Mouse (Mus musculus) layer of hippocampus, postnatal 10 days (tissue): ENCODE results near the gene Vwa1. TPM values are rescaled to one million over a fixed set of nuclear protein-coding genes. Genes with fewer than 3 reads are reported as not detected.
"Not testable (repeated sequence)": the region's sequence is repeated elsewhere in the genome, so short reads cannot be mapped to it uniquely, and the experiment has no call there.

Source experiments
- DNase-seq, 2 experiments: peaks; one replicate each; pipeline ENCODE4 v3.0.0; 2021; ENCODE audit warnings: low spot score in 2 of 2
- long read RNA-seq: library from polyadenylated mRNA; stranded (forward); transcript quantifications from one replicate; pipeline ENCODE4 v2.0.0, GENCODE M21; 2023
- total RNA-seq, 2 experiments: library from RNA; stranded (reverse); gene quantifications; 2 replicates each; pipeline ENCODE4 v1.2.3; 2021

The Vwa1 gene
- 10 to 100 TPM; 16.3 to 18.2 TPM for total RNA-seq
- long read RNA-seq, transcript Vwa1-201 (4 exons, 3,623 nt) = major isoform, 45 of 52 reads
- long read RNA-seq, partial matches to known transcripts = 1 of 52 reads
- long read RNA-seq, other reads (novel, unspliced or antisense) = 6 of 52 reads

- peak; percentile 78 to 82 for DNase-seq
These were observed at the start of gene Vwa1 for GRCm38 (mm10) chr4:155774280-155774754. TSS of gene Vwa1 (minus strand) at chr4:155774698.

- DNase-seq = no peak
These were observed 48.9 kb upstream of the Vwa1 start for GRCm38 (mm10) chr4:155823443-155823842.

GRCm38 (mm10) chr4:155821025-155821424 is 46.5 kb upstream of the Vwa1 start:
- DNase-seq = no peak

GRCm38 (mm10) chr4:155817533-155817932 is 43.0 kb upstream of the Vwa1 start:
- DNase-seq = no peak

GRCm38 (mm10) chr4:155812665-155813181 is 38.2 kb upstream of the Vwa1 start:
- peak; percentile 33 to 48 for DNase-seq

GRCm38 (mm10) chr4:155811929-155812664 is 37.6 kb upstream of the Vwa1 start, which contains the start of gene Ccnl2:
TSS of gene Ccnl2 (plus strand) at chr4:155812489.
- peak; percentile 89 to 92 for DNase-seq

- no peak for DNase-seq
These were observed 33.3 kb upstream of the Vwa1 start for GRCm38 (mm10) chr4:155807841-155808240.

GRCm38 (mm10) chr4:155803340-155804041 is 29.0 kb upstream of the Vwa1 start:
- DNase-seq = peak; percentile 99 to 100

- DNase-seq = no peak
These were observed 28.3 kb upstream of the Vwa1 start, which contains the start of gene Mrpl20 for GRCm38 (mm10) chr4:155802741-155803339. TSS of gene Mrpl20 (plus strand) at chr4:155802878.

- DNase-seq = no peak
These were observed 27.6 kb upstream of the Vwa1 start for GRCm38 (mm10) chr4:155802075-155802474.

GRCm38 (mm10) chr4:155793730-155794129 is 19.2 kb upstream of the Vwa1 start:
- no peak for DNase-seq

- no peak for DNase-seq
These were observed 16.9 kb upstream of the Vwa1 start for GRCm38 (mm10) chr4:155791240-155791933.

GRCm38 (mm10) chr4:155790650-155791161 is 16.2 kb upstream of the Vwa1 start:
- no peak for DNase-seq

GRCm38 (mm10) chr4:155790021-155790489 is 15.6 kb upstream of the Vwa1 start, which contains the start of gene Ankrd65:
TSS of gene Ankrd65 (plus strand) at chr4:155790439.
- DNase-seq = no peak

- not testable (repeated sequence) for DNase-seq
These were observed 14.3 kb upstream of the Vwa1 start for GRCm38 (mm10) chr4:155788833-155789232.

- no peak for DNase-seq
These were observed 13.8 kb upstream of the Vwa1 start for GRCm38 (mm10) chr4:155788300-155788699.

GRCm38 (mm10) chr4:155785819-155786218 is 11.3 kb upstream of the Vwa1 start, which contains the start of gene Tmem88b:
TSS of gene Tmem88b (minus strand) at chr4:155785874.
- no peak for DNase-seq

- DNase-seq = no peak
These were observed 10.7 kb upstream of the Vwa1 start for GRCm38 (mm10) chr4:155785246-155785645.

- DNase-seq = peak; percentile 85 to 88
These were observed 9.7 kb upstream of the Vwa1 start for GRCm38 (mm10) chr4:155784081-155784701.
